Mouse (Mus musculus) adrenal gland, postnatal 4 days (tissue): ENCODE measurements around the gene Pdia6. TPM values are rescaled to one million over a fixed set of nuclear protein-coding genes. Genes with fewer than 3 reads are reported as not detected.
A peak's percentile ranks its signal among the peaks of the same experiment; 100 is the strongest.

Experiments
- DNase-seq, 2 experiments: peaks; one replicate each; pipeline ENCODE4 v3.0.0; 2021 to 2022; ENCODE audit warnings: low spot score in 2 of 2, mixed read lengths in 2 of 2
- long read RNA-seq, 2 experiments: library from polyadenylated mRNA; stranded (forward); transcript quantifications; one replicate each; pipeline ENCODE4 v2.0.0; 2021
- total RNA-seq, 2 experiments: library from RNA; stranded (reverse); gene quantifications; 2 replicates each; pipeline ENCODE4 v1.2.3; 2021

The Pdia6 gene
- total RNA-seq: 100 to 1,000 TPM; 197 to 217 TPM
- long read RNA-seq, experiment 1, transcript Pdia6-201 (13 exons, 2,175 nt): major isoform, 292 of 319 reads
- long read RNA-seq, experiment 1, partial matches to known transcripts: 15 of 319 reads
- long read RNA-seq, experiment 1, other reads (novel, unspliced or antisense): 12 of 319 reads
- long read RNA-seq, experiment 2, transcript Pdia6-201 (13 exons, 2,175 nt): major isoform, 480 of 515 reads
- long read RNA-seq, experiment 2, partial matches to known transcripts: 19 of 515 reads
- long read RNA-seq, experiment 2, other reads (novel, unspliced or antisense): 14 of 515 reads

- peak; percentile 81 to 82 for DNase-seq
These were observed at the start of gene Pdia6 for GRCm38 (mm10) chr12:17265971-17266672. Gene Pdia6, plus strand, starts transcription at chr12:17266545.

- DNase-seq: no peak
These were observed 48.0 kb upstream of the Pdia6 start for GRCm38 (mm10) chr12:17218390-17218789.

GRCm38 (mm10) chr12:17219107-17219506, 47.2 kb upstream of the Pdia6 start:
- DNase-seq: no peak

GRCm38 (mm10) chr12:17220631-17221030, 45.7 kb upstream of the Pdia6 start:
- DNase-seq: no peak

- no peak for DNase-seq
These were observed 44.4 kb upstream of the Pdia6 start for GRCm38 (mm10) chr12:17221891-17222428.

- no peak for DNase-seq
These were observed 43.3 kb upstream of the Pdia6 start for GRCm38 (mm10) chr12:17223050-17223449.

GRCm38 (mm10) chr12:17225012-17225411, 41.3 kb upstream of the Pdia6 start:
- DNase-seq: no peak

GRCm38 (mm10) chr12:17227903-17228302, 38.4 kb upstream of the Pdia6 start:
- DNase-seq: no peak

GRCm38 (mm10) chr12:17230581-17230980, 35.8 kb upstream of the Pdia6 start:
- no peak for DNase-seq

- no peak for DNase-seq
These were observed 34.8 kb upstream of the Pdia6 start for GRCm38 (mm10) chr12:17231513-17231912.

GRCm38 (mm10) chr12:17235535-17236313, 30.6 kb upstream of the Pdia6 start:
- no peak for DNase-seq

- DNase-seq: no peak
These were observed 27.5 kb upstream of the Pdia6 start for GRCm38 (mm10) chr12:17238588-17239427.

- DNase-seq: no peak
These were observed 27.0 kb upstream of the Pdia6 start for GRCm38 (mm10) chr12:17239428-17239688.

GRCm38 (mm10) chr12:17241016-17241415, 25.3 kb upstream of the Pdia6 start:
- no peak for DNase-seq

- no peak for DNase-seq
These were observed 24.7 kb upstream of the Pdia6 start for GRCm38 (mm10) chr12:17241614-17242013.

GRCm38 (mm10) chr12:17242041-17242440, 24.3 kb upstream of the Pdia6 start:
- DNase-seq: no peak

GRCm38 (mm10) chr12:17250962-17251361, 15.4 kb upstream of the Pdia6 start:
- no peak for DNase-seq

GRCm38 (mm10) chr12:17253069-17253468, 13.3 kb upstream of the Pdia6 start:
- peak in 1 of 2 experiments; percentile 24 for DNase-seq

GRCm38 (mm10) chr12:17255602-17256001, 10.7 kb upstream of the Pdia6 start:
- no peak for DNase-seq

GRCm38 (mm10) chr12:17256905-17257304, 9.4 kb upstream of the Pdia6 start:
- DNase-seq: no peak

- DNase-seq: no peak
These were observed 7.9 kb upstream of the Pdia6 start for GRCm38 (mm10) chr12:17258431-17258830.
